Mouse (Mus musculus) kidney, postnatal 25 days (tissue): Measurements from ENCODE around the gene Col6a1.

Experiments
- DNase-seq, 2 experiments: peaks; one replicate each; pipeline ENCODE4 v3.0.0; 2021; ENCODE audit warnings: mixed read lengths in 2 of 2

The Col6a1 gene

GRCm38 (mm10) chr10:76722751-76723450 lies 3.1 kb downstream of the Col6a1 start:
- no peak for DNase-seq

- DNase-seq: no peak
Measured at GRCm38 (mm10) chr10:76721746-76722145, 4.2 kb downstream of the Col6a1 start.

GRCm38 (mm10) chr10:76721216-76721615 lies 4.8 kb downstream of the Col6a1 start:
- DNase-seq: no peak

GRCm38 (mm10) chr10:76717631-76718030 lies 8.3 kb downstream of the Col6a1 start:
- no peak for DNase-seq

- DNase-seq: no peak
Measured at GRCm38 (mm10) chr10:76717026-76717425, 8.9 kb downstream of the Col6a1 start.

GRCm38 (mm10) chr10:76714303-76714702 lies 11.7 kb downstream of the Col6a1 start:
- DNase-seq: no peak

GRCm38 (mm10) chr10:76712500-76712899 lies 13.5 kb downstream of the Col6a1 start:
- peak; percentile 12 to 56 for DNase-seq

GRCm38 (mm10) chr10:76711331-76711730 lies 14.6 kb downstream of the Col6a1 start:
- DNase-seq: peak in 1 of 2 experiments; percentile 36

- no peak for DNase-seq
Measured at GRCm38 (mm10) chr10:76708465-76708864, 17.5 kb downstream of the Col6a1 start.

- DNase-seq: no peak
Measured at GRCm38 (mm10) chr10:76707584-76707983, 18.4 kb downstream of the Col6a1 start.

- no peak for DNase-seq
Measured at GRCm38 (mm10) chr10:76707001-76707400, 19.0 kb downstream of the Col6a1 start.

GRCm38 (mm10) chr10:76704358-76704757 lies 21.6 kb downstream of the Col6a1 start:
- DNase-seq: no peak

GRCm38 (mm10) chr10:76701446-76701845 lies 24.5 kb downstream of the Col6a1 start:
- DNase-seq: no peak

- peak in 1 of 2 experiments; percentile 13 for DNase-seq
Measured at GRCm38 (mm10) chr10:76699816-76700215, 26.2 kb downstream of the Col6a1 start.

- DNase-seq: no peak
Measured at GRCm38 (mm10) chr10:76695283-76695885, 30.6 kb downstream of the Col6a1 start.

- peak in 1 of 2 experiments; percentile 33 for DNase-seq
Measured at GRCm38 (mm10) chr10:76694765-76695164, 31.2 kb downstream of the Col6a1 start.

- DNase-seq: peak in 1 of 2 experiments; percentile 6
Measured at GRCm38 (mm10) chr10:76693446-76693845, 32.5 kb downstream of the Col6a1 start.

GRCm38 (mm10) chr10:76685451-76686017 lies 40.4 kb downstream of the Col6a1 start:
- peak in 1 of 2 experiments; percentile 14 for DNase-seq

GRCm38 (mm10) chr10:76683977-76684376 lies 42.0 kb downstream of the Col6a1 start:
- DNase-seq: no peak

GRCm38 (mm10) chr10:76683461-76683860 lies 42.5 kb downstream of the Col6a1 start:
- no peak for DNase-seq

GRCm38 (mm10) chr10:76681882-76682281 lies 44.1 kb downstream of the Col6a1 start:
- DNase-seq: peak; percentile 41 to 49

- DNase-seq: no peak
Measured at GRCm38 (mm10) chr10:76680758-76681650, 45.0 kb downstream of the Col6a1 start.

- DNase-seq: peak; percentile 18 to 44
Measured at GRCm38 (mm10) chr10:76678122-76678521, 47.8 kb downstream of the Col6a1 start.
